Mouse (Mus musculus): ENCODE measurements at regions not wholly inside any gene's neighbourhood (a gene's known extent, or its start where the extent isn't known, plus 50 kb on each side); places are given as distances from the start of the nearest gene placed in this dataset.
A peak's percentile ranks its signal among the peaks of the same experiment; 100 is the strongest.

DNA sequence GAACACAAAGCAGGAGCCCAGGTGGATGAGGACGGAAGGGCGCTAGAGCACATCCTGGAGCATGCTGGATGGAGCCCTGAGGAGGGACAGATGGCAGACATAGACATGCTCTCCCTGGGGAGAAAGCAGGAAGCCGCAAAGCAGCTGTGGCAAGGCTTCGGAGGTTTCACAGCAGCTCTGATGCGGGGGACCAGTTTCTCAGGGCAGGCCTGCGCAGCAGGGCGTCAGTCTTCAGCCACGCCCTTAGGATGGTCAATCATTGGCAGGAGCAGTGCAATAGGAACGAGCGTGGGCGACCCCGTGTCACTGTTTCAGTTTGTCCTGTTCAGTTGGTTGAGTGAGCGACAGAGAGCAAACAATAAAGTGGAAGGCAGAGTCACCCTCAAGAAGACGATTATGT is 343.8 kb upstream of the Gm10131 start:
- peak; percentile 4 to 54 for DNase-seq (ENCODE audit: low spot score in 2 of 2)

DNA sequence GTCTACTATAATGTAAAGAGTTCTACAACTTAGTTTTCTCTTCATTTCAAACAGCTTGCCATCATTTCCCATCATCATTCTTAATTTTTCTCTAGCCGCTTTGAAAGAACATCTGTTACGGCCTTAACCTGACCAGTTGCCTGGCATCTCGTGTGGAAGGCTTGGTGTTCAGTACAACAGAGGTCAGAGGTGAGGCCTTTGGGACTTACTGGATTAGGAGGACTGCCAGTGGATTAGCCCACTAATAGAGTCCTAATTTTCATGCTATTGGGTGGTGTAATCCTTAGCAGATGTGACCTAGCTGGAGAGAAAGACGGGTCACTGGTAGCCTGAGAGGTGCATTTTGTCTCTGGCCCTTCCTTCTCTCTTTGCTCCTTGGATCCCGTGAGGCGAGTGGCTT is 341.3 kb upstream of the Gm10131 start:
- no peak for DNase-seq (ENCODE audit: low spot score in 2 of 2)

DNA sequence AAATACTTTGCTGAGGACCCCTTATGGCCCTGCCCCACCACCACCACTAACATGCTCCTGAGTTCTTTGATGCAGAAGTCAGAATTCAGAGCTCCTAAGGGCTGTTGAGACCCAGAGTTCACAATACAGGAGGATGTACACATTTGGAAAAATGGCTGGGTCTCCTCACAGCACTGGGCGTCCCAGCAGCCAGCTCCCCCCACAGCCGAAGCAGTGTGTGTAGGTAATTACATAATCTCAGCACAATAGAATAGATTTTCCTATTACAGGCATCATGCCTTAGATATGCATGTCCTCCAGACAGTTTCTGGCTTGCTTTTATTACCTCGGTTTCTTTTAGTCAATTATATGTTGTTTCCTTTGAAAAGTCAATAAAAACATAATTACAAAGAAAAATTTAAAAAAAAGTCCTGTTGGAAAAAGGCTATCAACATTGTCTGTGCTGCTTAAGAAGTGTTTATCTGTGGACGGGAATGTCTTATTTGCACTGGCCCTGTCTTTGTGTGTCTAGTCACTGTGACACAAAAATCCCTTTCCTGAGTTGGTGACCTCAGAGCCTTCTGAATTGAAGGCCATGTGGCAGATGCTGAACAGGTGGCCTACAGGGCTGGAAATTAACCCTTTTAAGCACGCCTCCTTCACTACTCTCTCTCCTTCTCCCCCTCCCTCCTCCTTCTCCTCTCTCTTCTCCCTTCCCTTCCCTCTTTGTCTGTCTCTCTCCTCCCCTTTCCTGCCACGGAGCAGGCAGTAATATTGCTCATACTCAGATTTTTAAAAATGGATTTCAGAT is 339.9 kb upstream of the Gm10131 start:
- no peak for DNase-seq (ENCODE audit: low spot score in 2 of 2)

DNA sequence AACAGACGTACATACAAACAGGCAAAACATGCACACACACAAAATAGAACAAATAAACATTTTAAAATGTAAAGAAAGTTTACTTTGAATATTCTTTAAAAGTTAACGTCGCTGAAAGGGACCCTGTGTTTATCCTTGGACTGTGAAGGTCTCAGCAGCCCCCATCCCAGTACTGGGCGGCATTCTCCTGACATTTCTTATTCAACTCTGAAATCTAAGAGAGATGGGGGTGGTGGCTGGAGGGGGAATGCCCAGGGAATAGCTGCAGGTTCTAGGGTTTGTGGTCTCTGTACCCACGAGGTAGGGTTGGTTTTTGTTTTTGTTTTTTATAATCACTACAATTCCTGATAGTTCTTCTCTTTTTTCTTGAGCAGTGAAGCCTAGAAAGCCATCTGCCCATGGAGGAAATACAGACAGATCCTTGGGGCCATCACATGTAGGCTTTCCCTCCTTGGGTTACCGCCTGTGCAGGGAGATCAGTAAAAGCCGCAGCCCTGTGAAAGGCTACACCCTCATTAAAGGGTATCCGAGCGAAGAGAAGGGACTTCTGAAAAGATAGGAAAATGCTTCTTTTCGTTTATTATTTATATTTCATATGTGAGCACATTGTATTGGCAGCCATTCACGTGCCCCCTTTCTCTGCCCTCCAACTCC is 338.0 kb upstream of the Gm10131 start:
- no peak for DNase-seq (ENCODE audit: low spot score in 2 of 2)

DNA sequence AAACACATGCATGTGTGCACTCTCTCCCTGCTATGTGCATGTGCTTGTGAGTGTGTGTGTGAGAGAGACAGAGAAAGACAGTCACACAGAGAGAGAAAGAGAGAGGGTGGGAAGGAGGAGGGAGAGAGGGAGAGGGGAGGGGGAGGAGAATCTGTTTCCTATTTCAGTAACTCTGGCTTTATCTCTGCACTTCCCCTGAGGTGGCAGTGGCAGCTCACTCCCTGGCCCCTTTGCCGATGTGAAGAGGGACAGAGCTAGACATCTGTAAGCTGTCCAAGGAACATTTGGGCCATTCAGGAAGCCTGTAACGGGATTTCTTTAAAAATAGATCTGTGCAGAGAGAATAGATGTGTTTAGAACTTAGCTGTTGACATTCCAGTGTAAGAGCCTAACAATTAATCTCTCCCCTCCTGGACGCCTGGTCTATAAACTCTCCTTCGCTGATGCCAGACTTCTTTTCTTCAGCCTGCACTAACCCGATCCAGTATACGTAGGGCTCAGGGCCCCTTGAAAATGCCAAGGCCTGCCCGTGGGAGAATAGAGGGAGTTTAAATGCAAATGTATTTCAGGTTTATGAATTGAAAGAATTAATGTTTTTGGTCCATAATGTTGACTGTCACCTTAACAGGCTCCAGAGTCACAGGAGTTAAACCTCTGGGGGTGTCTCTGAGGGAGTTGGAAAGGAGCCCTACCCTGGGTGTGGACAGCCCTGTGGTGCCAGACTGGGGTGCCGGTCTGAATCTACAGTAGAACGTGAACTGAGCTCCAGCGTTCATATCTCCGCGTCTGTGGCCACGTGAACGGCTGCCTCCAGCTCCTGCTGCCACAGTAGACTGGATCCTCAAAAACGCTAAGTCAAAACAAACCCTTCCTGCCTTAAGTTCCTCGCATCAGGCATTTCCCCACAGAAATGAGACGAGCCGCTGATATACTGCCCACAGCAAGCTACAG is 336.6 kb upstream of the Gm10131 start:
- no peak for DNase-seq (ENCODE audit: low spot score in 2 of 2)

DNA sequence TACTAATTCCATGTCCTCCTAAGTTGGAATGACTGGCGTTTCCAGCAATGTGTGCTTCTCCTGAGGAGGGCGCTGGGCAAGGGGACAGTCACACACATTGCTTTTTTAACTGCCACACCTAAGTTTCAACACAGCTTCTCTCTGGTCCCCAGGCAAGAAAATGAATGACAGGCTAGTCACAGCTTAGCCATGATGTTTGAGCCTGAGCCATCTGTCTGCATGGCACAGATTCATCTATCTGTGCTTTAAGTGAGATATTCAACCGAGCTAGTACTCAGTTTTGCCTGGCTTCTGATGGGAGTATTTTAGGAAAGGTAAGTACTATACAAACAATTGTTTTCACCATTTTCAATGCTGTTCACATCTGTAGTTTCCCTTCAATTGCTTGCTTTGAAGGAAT is 331.2 kb upstream of the Gm10131 start:
- no peak for DNase-seq (ENCODE audit: low spot score in 2 of 2)

DNA sequence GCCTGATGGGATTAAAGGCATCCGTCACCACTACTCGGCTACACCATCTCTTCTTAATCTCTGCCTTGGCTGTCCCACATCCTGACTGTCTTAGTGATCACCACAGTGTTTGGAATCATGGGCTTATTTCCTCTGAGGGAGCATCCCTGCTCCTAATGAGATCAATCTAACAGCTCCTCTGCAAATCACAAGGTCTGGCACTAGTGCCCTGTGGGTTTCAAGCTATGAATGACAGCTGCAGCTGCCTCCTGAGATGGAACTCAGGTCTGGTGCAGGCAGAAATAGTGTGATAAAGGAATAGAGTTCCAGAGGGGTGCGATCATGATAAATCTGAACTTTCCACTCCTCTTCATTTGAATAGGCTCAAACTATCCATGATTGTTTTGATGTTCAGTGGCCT is 330.2 kb upstream of the Gm10131 start:
- no peak for DNase-seq (ENCODE audit: low spot score in 2 of 2)

DNA sequence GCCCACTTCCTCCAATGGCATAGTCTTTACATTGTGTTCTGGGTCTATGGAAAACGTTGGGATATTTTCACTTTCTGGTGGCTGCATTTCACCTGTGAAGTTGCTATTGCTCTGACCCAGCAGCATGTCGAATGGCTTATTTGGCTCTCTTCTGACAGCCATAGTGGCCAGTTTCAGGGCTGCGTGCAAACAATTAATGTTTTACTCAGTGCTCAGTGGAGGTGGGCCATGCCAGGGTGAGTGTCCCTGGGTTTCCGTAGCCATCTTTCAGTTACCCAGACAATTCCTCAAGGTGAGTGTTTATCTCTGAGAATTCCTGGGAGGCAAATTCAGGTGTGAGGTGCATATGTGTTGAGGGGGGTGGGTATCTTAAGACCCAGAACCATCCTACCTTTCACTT is 329.2 kb upstream of the Gm10131 start:
- DNase-seq (ENCODE audit: low spot score in 2 of 2): no peak

DNA sequence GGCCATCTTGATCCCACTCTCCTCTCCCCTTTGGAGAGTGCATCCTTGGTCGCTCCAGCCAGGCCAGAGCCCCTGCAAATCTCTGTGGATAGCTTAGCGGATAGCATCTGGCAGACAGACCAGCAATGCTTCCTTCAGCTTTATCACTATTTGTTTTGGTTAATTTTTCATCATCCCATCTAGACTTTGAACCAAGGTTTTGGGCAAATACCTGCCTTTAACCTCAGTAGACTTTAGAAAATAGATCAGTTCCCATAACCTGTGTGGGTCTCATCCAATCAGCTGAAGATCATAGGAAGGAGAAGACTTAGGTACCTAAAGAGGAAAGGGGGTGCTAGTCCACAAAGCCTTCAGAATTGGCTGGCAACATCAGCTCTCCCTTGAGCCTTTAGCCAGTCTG is 327.2 kb upstream of the Gm10131 start:
- no peak for DNase-seq (ENCODE audit: low spot score in 2 of 2)

DNA sequence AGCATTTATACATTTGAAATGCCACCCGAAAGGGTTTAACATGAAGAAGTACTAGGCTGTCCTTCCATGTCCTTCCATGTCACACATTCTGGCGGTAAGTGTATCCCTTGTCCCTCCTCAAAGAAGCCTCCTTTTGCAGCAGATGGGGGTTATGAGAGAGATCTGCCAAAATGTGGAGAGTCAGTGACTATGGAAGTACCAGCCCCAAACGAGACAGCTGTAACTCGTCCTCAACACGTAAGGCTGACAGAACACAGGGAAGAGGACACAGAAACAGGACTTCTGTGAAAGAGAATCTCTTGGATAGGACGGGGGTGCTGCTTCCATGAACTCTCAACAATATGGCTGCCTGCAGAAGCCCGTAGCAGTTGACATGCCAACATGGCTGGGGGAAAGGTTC is 320.4 kb upstream of the Gm10131 start:
- DNase-seq (ENCODE audit: low spot score in 2 of 2): no peak

DNA sequence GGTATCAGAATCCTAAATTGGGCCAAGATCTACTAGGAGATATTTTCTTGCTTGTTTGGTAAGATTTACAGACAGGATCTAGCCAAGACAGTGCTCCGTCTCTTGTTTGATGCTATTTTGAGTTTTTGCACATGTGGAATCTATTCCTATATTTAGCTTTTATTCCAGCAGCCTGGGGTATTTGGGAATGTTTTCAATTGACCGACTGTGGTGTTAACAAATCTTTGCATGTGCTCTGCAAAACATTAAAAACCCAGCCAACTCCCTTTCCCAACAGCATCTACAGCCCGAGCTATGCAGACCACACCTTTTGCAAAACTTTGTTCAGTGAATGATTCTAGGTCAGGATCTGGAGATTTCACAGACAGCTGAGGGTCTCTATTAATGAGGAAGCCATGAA is 317.7 kb upstream of the Gm10131 start:
- no peak for DNase-seq (ENCODE audit: low spot score in 2 of 2)

DNA sequence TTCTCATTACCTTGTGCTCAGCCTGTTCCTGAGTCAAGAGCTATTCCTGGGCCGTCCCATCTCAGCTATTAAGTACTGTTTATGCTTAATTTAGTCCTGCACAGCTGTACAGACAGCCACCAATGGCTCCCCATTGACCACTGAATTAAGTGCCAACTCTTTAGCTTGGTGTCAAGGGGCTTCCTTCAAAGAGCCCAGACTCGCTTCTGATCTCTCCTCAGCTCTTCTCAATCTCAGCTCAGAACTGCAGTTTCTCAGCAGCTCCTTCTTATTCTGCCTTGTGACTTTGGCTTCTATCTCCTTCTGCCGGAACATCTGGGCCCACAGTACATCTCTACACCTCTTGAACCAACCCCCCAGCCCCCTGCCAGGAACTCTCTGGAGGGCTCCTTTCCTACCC is 290.0 kb upstream of the Gm10131 start:
- DNase-seq (ENCODE audit: low spot score in 2 of 2): no peak

DNA sequence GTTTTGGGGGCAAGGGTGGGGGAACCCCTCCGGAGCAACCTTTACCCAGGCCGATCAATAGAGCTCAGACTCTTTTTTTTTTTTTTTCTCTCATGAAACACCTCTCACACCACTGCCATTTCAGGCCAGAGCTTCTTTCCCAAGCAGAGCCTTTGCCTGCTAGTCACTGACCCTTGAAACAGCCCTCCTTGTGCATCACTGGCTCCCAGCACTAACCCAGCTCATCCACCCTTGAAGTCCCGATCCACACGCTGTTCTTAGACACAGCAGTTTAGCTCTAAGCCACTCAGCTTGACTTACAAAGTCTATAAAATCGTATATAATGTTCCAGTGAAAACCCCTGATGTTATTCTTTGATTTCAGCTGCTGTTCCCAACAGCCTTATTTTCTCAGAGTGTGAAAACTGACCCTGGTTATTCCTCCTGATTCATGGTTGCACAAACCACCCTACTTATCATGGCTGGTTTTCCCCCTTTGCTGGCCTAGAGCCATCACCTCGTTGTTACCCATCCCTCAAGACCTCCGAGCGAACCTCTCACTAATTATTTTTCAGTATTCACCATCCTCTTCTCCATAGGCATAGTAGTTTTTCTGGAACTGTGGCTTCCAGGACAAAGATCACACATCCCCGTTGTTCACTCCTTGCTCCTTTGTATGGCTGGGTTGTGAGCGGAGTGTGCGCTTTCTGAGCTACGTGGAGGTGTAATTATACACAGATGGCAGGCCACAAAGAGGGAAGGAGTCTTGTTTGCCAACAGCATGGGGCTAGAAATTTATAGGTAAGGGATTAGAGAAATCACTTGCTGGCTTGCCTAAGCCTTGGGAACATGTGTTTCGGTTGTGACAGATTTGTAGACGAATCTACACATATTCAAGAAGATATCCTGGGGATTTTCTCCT is 287.6 kb upstream of the Gm10131 start:
- no peak for DNase-seq (ENCODE audit: low spot score in 2 of 2)

DNA sequence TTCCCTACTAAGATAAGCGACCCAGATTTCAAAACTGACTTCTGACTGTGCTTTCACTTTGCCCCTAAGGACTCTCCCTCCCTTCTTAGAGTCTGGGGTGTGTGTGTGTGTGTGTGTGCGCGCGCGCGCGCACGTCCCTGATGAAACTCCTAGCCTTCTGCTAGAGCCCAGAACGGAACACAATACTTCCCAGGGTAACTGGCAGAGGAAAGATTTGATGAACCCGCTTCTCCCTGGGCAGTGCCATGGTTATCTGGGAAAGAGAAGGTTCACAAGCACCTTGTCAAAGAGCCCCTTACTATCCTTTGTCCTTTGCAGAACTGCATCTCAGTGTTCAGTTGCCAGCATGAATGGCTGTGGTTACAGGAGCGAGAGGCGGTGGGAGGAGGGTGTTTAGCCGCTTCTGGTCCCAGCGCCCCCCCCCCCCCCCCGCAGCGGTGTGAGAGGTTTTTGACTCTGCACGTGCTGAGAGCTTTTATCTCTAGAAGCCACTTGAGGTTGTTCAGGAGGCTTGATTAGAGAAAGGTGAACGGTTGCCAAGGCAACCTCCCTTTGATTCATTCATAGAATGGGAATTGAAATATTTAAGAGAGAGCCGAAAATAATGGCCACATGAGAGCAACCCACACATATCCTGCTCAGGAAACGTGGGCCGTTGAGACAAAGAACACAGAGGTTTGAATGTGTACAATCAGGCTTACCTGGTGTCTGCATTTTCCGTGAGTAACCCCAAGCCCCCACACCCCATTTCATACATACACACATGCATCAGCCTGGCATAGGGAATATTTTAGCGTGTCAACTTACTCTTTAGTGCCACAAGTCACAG is 286.3 kb upstream of the Gm10131 start:
- no peak for DNase-seq (ENCODE audit: low spot score in 2 of 2)

DNA sequence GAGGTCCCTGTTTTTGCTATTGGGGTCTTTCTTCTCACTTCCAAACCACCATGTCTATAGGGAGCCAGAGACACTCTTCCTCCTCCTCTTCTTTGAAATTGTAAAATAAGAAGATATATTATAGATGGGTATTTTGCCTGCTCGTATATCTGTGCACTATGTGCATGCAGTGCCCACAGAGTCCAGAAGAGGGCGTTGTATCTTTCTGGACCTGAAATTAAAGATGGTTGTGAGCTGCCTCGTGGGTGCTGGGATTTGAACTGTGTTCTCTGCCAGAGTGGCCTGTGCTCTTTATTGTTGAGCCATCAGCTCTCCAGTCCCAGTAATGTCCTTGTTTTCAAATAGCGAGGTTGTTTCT is 285.7 kb upstream of the Gm10131 start:
- no peak for DNase-seq (ENCODE audit: low spot score in 2 of 2)

DNA sequence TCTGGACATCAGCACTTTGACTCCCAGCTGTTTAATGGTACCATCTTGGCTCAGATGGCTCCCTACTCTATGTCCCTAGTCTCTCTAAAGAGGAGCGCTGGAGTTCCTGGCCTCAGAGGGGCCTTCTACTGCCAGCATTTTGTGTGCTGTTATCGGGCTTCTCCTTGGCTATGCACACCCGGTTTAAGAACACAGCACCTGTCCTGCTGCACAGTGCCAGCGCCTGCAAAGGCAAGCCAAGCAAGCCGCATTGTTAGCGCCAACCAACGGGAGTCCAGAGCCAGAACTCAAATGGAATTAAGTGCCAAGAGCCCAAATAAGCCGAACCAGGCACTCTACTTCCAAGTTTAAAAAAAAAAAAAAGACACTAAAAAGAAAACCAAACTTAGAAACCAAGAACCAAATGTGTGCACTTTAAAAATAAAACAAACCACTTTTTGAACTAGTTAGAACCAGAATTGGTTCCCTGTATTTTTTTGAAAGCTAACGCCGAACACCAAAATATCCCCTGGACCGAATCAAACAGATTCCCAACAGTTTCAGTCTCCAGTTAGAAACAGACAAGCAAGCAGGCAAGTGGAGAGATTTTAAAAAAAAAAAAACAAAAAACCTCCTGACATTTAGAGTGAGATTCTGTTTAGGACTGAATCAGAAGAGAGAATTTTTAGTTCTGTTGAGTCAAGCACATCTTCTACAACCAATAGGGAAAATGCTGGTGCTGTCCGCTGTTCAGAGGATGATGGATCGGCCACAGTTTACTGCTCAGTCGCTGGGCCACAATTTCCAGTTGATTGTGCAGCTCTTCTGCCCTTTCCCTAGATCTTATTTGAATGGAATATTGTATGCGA is 281.7 kb upstream of the Gm10131 start:
- no peak for DNase-seq (ENCODE audit: low spot score in 2 of 2)

DNA sequence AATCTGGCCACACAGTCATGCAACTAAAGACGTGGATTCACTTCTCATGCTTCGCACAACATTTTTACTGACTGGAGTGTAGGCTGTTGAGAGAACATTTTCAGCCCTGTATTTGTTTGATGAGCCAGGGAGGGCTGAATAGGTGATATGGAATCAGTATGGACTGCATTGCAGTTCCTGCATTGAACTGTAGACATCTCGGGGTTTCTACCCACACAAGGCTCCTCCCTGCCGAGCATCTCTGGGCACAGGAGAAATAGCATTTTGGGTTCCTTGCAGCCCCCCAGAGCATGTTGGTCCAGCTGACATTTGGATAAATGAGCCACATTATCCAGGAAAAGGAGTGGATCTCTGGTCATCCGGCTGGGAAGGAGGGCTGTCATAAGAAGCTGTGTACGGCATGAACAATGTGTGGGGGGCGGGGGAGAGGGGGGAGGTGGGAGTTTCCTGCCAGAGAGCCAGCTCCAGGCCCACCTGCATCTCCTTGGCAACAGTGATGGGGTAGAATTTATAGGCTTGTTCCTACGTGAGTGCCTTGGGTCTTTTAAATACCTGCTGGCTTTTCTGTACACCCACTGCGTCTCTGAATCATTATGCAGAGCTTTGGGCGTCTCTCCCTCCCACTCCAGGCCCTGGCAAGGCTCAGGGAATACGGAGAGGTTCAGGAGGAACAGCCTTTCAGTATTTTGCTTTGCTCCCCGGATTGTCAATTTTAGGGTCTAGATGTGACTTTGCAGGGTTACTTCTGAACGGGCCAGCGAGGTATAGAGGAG is 280.9 kb upstream of the Gm10131 start:
- no peak for DNase-seq (ENCODE audit: low spot score in 2 of 2)

DNA sequence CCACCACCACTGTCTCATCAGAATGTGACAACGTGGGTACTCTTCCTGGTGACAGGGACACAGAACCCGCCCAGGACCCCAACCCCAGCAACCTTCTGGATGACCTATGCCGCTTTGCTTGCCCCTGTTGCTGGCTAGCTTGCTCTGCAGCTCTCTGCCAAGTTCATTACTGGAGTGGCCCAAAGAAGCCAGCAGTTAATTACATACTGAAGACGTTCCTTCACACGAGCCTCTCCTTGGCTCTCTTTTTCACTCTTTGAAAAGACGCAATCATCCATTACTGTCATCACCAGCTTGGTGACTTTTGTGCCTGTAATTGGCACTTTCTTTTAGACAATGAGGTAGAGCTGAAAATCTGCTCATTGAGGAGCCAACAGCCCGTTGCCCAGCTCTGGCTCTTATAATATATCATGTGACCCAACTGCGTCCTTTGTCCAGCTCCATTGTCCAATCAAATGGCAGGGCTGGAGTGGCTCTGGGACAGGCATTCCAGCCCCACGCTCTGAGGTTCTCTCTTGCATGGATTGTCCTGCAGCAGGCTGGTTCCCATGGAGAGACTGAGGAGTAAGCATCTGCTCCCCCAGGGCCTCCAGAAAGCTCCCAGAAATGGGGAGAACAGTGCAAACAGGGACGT is 274.4 kb upstream of the Gm10131 start:
- DNase-seq (ENCODE audit: low spot score in 2 of 2): no peak

All from spleen, postnatal 10 days (tissue).